Mouse (Mus musculus) heart, adult 2 months (tissue): ENCODE measurements around the gene Abr.

ENCODE experiments used
- CTCF ChIP-seq: fragments of 200-600 bp; IDR thresholded peaks from 2 replicates; pipeline ENCODE4 v1.8.1; 2022; ENCODE audit warnings: antibody characterized with exemption, mild to moderate bottlenecking, moderate library complexity
- EP300 ChIP-seq: fragments of 200-500 bp; IDR thresholded peaks from 2 replicates; pipeline ENCODE4 v1.6.1; 2011; ENCODE audit warnings: low read depth, low read length, control low read depth; ENCODE audit not compliant: insufficient read depth
- POLR2A ChIP-seq: fragments of 200-500 bp; IDR thresholded peaks from 2 replicates; pipeline ENCODE4 v1.6.1; 2011; ENCODE audit warnings: mild to moderate bottlenecking, low read depth, low read length, control low read depth; ENCODE audit not compliant: insufficient read depth

GRCm38 (mm10) chr11:76415001-76415400 is 207.1 kb downstream of the Abr start:
- TF ChIP-seq CTCF, result no peak
- no peak for TF ChIP-seq POLR2A
- no peak for TF ChIP-seq EP300
